In genomic region chr9:52102060-52102844, GRCm38 (mm10) we compare ENCODE assay signal across 9 mouse cellular contexts. TPM values are rescaled to one million over a fixed set of nuclear protein-coding genes. Genes with fewer than 3 reads are reported as not detected.
DNase-seq lines count a peak whose midpoint lies in the region; ATAC-seq and TF ChIP-seq lines count a peak whose summit lies in the region.
"Had no signal": no experiment of that assay in that cellular context is flagged by ENCODE, and none has a peak within 500 bp of the region (broad histone marks: within the 10 kb centered on the region; RNA-seq: fewer than 3 reads in every experiment).

No protein-coding gene starts in this region.

- peaks cover 15% of the 10 kb centered on the region for H3K4me1 ChIP-seq in heart, embryonic 15.5 days (replicated peaks)
- H3K4me1 ChIP-seq in embryonic facial prominence, embryonic 13.5 days: peaks cover 12% of the 10 kb centered on the region

- no peak for TF ChIP-seq CTCF in gastrocnemius, adult 2 months (IDR thresholded peaks at IDR 0.05)

- intact Hi-C loops in heart, postnatal 14 days (cut with DNase I): no loop called here
- intact Hi-C loops in gastrocnemius, adult 2 months (cut with DNase I): no loop called here
- intact Hi-C loops in left cerebral cortex, postnatal 36 days (cut with DNase I): no loop called here

- DNase-seq in heart, postnatal 14 days: no peak
- DNase-seq in 416B (ENCODE audit: low read depth): peak; percentile 72
- peak; percentile 55 for DNase-seq in adrenal gland, postnatal 14 days
- no peak for DNase-seq in gastrocnemius, adult 2 months
- DNase-seq in left cerebral cortex, postnatal 36 days (ENCODE audit: low spot score in 2 of 2): no peak
- DNase-seq in left cerebral cortex, adult 18-20 months (ENCODE audit: low spot score in 2 of 2): no peak
- DNase-seq: lung, postnatal 14 days had no signal

- peak overlapping the region; percentile 13; the same call in 1 of the 2 replicates for H3K4me2 ChIP-seq in heart, embryonic 15.5 days
- no peak overlapping the region for H3K4me2 ChIP-seq in embryonic facial prominence, embryonic 13.5 days

- no peaks in the 10 kb centered on the region for H3K27me3 ChIP-seq in heart, embryonic 15.5 days
- H3K27me3 ChIP-seq in embryonic facial prominence, embryonic 13.5 days: no peaks in the 10 kb centered on the region

- no peak overlapping the region for H3K9ac ChIP-seq in heart, embryonic 15.5 days
- H3K9ac ChIP-seq in embryonic facial prominence, embryonic 13.5 days: no peak overlapping the region

- 44% methylated on average over 13 of the region's 13 CpGs for WGBS in heart, embryonic 15.5 days
- 55% methylated on average over 13 of the region's 13 CpGs for WGBS in embryonic facial prominence, embryonic 13.5 days

- peak overlapping the region; percentile 46 for H3K27ac ChIP-seq in heart, embryonic 15.5 days
- peak overlapping the region; percentile 77 for H3K27ac ChIP-seq in embryonic facial prominence, embryonic 13.5 days
- H3K27ac ChIP-seq in gastrocnemius, adult 2 months: no peak overlapping the region

- no peaks in the 10 kb centered on the region for H3K9me3 ChIP-seq in heart, embryonic 15.5 days (replicated peaks)
- H3K9me3 ChIP-seq in embryonic facial prominence, embryonic 13.5 days: no peaks in the 10 kb centered on the region

- peak; percentile 48 for ATAC-seq in heart, embryonic 15.5 days (replicated peaks; ENCODE audit: insufficient number of reproducible peaks, insufficient read depth, low FRiP score, low read depth)
- ATAC-seq in embryonic facial prominence, embryonic 13.5 days (ENCODE audit: insufficient number of reproducible peaks, insufficient read depth, low FRiP score, low TSS enrichment, low read depth): no peak

- no peaks in the 10 kb centered on the region for H3K36me3 ChIP-seq in heart, embryonic 15.5 days
- H3K36me3 ChIP-seq in embryonic facial prominence, embryonic 13.5 days: no peaks in the 10 kb centered on the region

- no peak overlapping the region for H3K4me3 ChIP-seq in heart, embryonic 15.5 days
- no peak overlapping the region for H3K4me3 ChIP-seq in embryonic facial prominence, embryonic 13.5 days
- no peak overlapping the region for H3K4me3 ChIP-seq in gastrocnemius, adult 2 months

RNA-seq across cellular contexts. Expression of gene Rdx, which starts 55.3 kb away (rescaled TPM):
- polyA plus RNA-seq in heart, embryonic 15.5 days (2015; fragmentation: Nextera tagmentation; extraction: Ambion mirVana): 92.0 and 102 TPM in 2 replicates
- total RNA-seq in heart, postnatal 14 days (2021): 10 to 100 TPM; 94.3 to 96.8 TPM
- total RNA-seq in adrenal gland, postnatal 14 days (2021): 122 and 131 TPM in 2 replicates
- polyA plus RNA-seq in embryonic facial prominence, embryonic 13.5 days (2015; fragmentation: Nextera tagmentation; extraction: Ambion mirVana): 144 and 157 TPM in 2 replicates
- total RNA-seq in gastrocnemius, adult 2 months (2021): 100 to 1,000 TPM; 118 to 125 TPM
- 10 to 100 TPM; 43.3 to 46.4 TPM for total RNA-seq in left cerebral cortex, postnatal 36 days (2021)
- total RNA-seq in left cerebral cortex, adult 18-20 months (2021): 10 to 100 TPM; 42.9 to 44.5 TPM

Comparison
In these comparisons a context has a peak if more than half of its experiments do, and no peak if none do; other contexts are left out.
1. DNase-seq: peak in 416B (single experiment) and adrenal gland, postnatal 14 days (single experiment); none in heart, postnatal 14 days (0 of 2), gastrocnemius, adult 2 months (single experiment), left cerebral cortex, postnatal 36 days (0 of 2) and left cerebral cortex, adult 18-20 months (0 of 2).